Mouse (Mus musculus): ENCODE measurements at regions not wholly inside any gene's neighbourhood (a gene's known extent, or its start where the extent isn't known, plus 50 kb on each side); places are given as distances from the start of the nearest gene placed in this dataset.

- DNase-seq (ENCODE audit: low spot score in 2 of 2), result no peak
Measured at GRCm38 (mm10) chr13:84345791-84346511, 123.9 kb downstream of the Tmem161b start.

GRCm38 (mm10) chr13:84346569-84346968 is 124.5 kb downstream of the Tmem161b start:
- no peak for DNase-seq (ENCODE audit: low spot score in 2 of 2)

- DNase-seq (ENCODE audit: low spot score in 2 of 2), result peak; percentile 50 to 58
Measured at GRCm38 (mm10) chr13:84347181-84347913, 125.3 kb downstream of the Tmem161b start.

- peak; percentile 99 to 100 for DNase-seq (ENCODE audit: low spot score in 2 of 2)
Measured at GRCm38 (mm10) chr13:84347914-84348700, 126.0 kb downstream of the Tmem161b start.

- no peak for DNase-seq (ENCODE audit: low spot score in 2 of 2)
Measured at GRCm38 (mm10) chr13:84348701-84348975, 126.5 kb downstream of the Tmem161b start.

GRCm38 (mm10) chr13:84349001-84349720 is 127.1 kb downstream of the Tmem161b start:
- peak; percentile 61 to 70 for DNase-seq (ENCODE audit: low spot score in 2 of 2)

GRCm38 (mm10) chr13:84349721-84350040 is 127.6 kb downstream of the Tmem161b start:
- DNase-seq (ENCODE audit: low spot score in 2 of 2), result no peak

- DNase-seq (ENCODE audit: low spot score in 2 of 2), result no peak
Measured at GRCm38 (mm10) chr13:84350791-84351190, 128.7 kb downstream of the Tmem161b start.

- no peak for DNase-seq (ENCODE audit: low spot score in 2 of 2)
Measured at GRCm38 (mm10) chr13:84356455-84356854, 134.4 kb downstream of the Tmem161b start.

GRCm38 (mm10) chr13:84360536-84360935 is 138.4 kb downstream of the Tmem161b start:
- DNase-seq (ENCODE audit: low spot score in 2 of 2), result no peak

- no peak for DNase-seq (ENCODE audit: low spot score in 2 of 2)
Measured at GRCm38 (mm10) chr13:84364069-84364468, 142.0 kb downstream of the Tmem161b start.

- no peak for DNase-seq (ENCODE audit: low spot score in 2 of 2)
Measured at GRCm38 (mm10) chr13:84365503-84365902, 143.4 kb downstream of the Tmem161b start.

GRCm38 (mm10) chr13:84366017-84366416 is 143.9 kb downstream of the Tmem161b start:
- no peak for DNase-seq (ENCODE audit: low spot score in 2 of 2)

GRCm38 (mm10) chr13:84366839-84367238 is 144.7 kb downstream of the Tmem161b start:
- DNase-seq (ENCODE audit: low spot score in 2 of 2), result no peak

GRCm38 (mm10) chr13:84368225-84368624 is 146.1 kb downstream of the Tmem161b start:
- no peak for DNase-seq (ENCODE audit: low spot score in 2 of 2)

- DNase-seq (ENCODE audit: low spot score in 2 of 2), result no peak
Measured at GRCm38 (mm10) chr13:84374711-84375257, 152.7 kb downstream of the Tmem161b start.

GRCm38 (mm10) chr13:84375941-84376340 is 153.8 kb downstream of the Tmem161b start:
- no peak for DNase-seq (ENCODE audit: low spot score in 2 of 2)

GRCm38 (mm10) chr13:84378553-84379332 is 156.6 kb downstream of the Tmem161b start:
- no peak for DNase-seq (ENCODE audit: low spot score in 2 of 2)

- no peak for DNase-seq (ENCODE audit: low spot score in 2 of 2)
Measured at GRCm38 (mm10) chr13:84391554-84391953, 169.5 kb downstream of the Tmem161b start.

GRCm38 (mm10) chr13:84398476-84399344 is 176.6 kb downstream of the Tmem161b start:
- DNase-seq (ENCODE audit: low spot score in 2 of 2), result no peak

Measured in layer of hippocampus, adult 8-10 months (tissue).